In genomic region chr5:122576683-122577329, GRCm38 (mm10) we compare ENCODE assay signal across 22 mouse cellular contexts. TPM values are rescaled to one million over a fixed set of nuclear protein-coding genes. Genes with fewer than 3 reads are reported as not detected.
DNase-seq lines count a peak whose midpoint lies in the region; ATAC-seq and TF ChIP-seq lines count a peak whose summit lies in the region.
"Had no signal": no experiment of that assay in that cellular context is flagged by ENCODE, and none has a peak within 500 bp of the region (broad histone marks: within the 10 kb centered on the region; RNA-seq: fewer than 3 reads in every experiment).

No protein-coding gene starts in this region.

- peaks cover 19% of the 10 kb centered on the region; the same call in 1 of the 2 replicates for H3K9me3 ChIP-seq in heart, embryonic 12.5 days (replicated peaks)
- no peaks in the 10 kb centered on the region for H3K9me3 ChIP-seq in limb, embryonic 14.5 days (ENCODE audit: control insufficient read depth, low read length)
- H3K9me3 ChIP-seq in limb, embryonic 10.5 days (replicated peaks) = no peaks in the 10 kb centered on the region
- peaks cover 3% of the 10 kb centered on the region for H3K9me3 ChIP-seq in embryonic facial prominence, embryonic 13.5 days
- H3K9me3 ChIP-seq in midbrain, embryonic 10.5 days (replicated peaks) = no peaks in the 10 kb centered on the region; the same call in 1 of the 2 replicates

- ATAC-seq in heart, embryonic 12.5 days (ENCODE audit: insufficient number of reproducible peaks, low FRiP score) = no peak
- no peak for ATAC-seq in limb, embryonic 14.5 days (ENCODE audit: low FRiP score, low read depth)
- ATAC-seq in embryonic facial prominence, embryonic 13.5 days (ENCODE audit: insufficient number of reproducible peaks, insufficient read depth, low FRiP score, low TSS enrichment, low read depth) = no peak
- ATAC-seq: forebrain, postnatal 0 days had no signal

- DNase-seq in heart, adult 9 months (ENCODE audit: low spot score in 2 of 2) = no peak
- DNase-seq in limb, embryonic 14.5 days (ENCODE audit: low spot score) = peak; percentile 16
- no peak for DNase-seq in limb, embryonic 10.5 days (ENCODE audit: low spot score)
- no peak for DNase-seq in layer of hippocampus, postnatal 14 days (ENCODE audit: low spot score in 2 of 2)
- no peak for DNase-seq in frontal cortex, adult 2 months (ENCODE audit: extremely low spot score in 1 of 2, low spot score in 1 of 2)
- no peak for DNase-seq in midbrain, embryonic 10.5 days (ENCODE audit: low spot score)
- DNase-seq: adrenal gland, adult 2 months; B cell, adult 2 months; cerebellum, adult 11 months; cerebellum, postnatal 10 days; forebrain, postnatal 0 days; kidney, postnatal 25 days; left cerebral cortex, postnatal 4 days; lung, adult 18-20 months; lung, postnatal 36 days; right cerebral cortex, postnatal 4 days had no signal

- H3K4me1 ChIP-seq in heart, embryonic 12.5 days (replicated peaks) = peaks cover 15% of the 10 kb centered on the region
- no peaks in the 10 kb centered on the region for H3K4me1 ChIP-seq in limb, embryonic 14.5 days (ENCODE audit: control insufficient read depth, insufficient read depth, low read length)
- no peaks in the 10 kb centered on the region for H3K4me1 ChIP-seq in limb, embryonic 10.5 days
- H3K4me1 ChIP-seq in embryonic facial prominence, embryonic 13.5 days = peaks cover 7% of the 10 kb centered on the region
- no peaks in the 10 kb centered on the region for H3K4me1 ChIP-seq in midbrain, embryonic 10.5 days

- H3K27ac ChIP-seq in heart, embryonic 12.5 days (ENCODE audit: poor library complexity, severe bottlenecking) = peak overlapping the region; percentile 62
- no peak overlapping the region for H3K27ac ChIP-seq in limb, embryonic 14.5 days (replicated peaks; ENCODE audit: low read depth, low read length)
- H3K27ac ChIP-seq in limb, embryonic 10.5 days = no peak overlapping the region
- H3K27ac ChIP-seq in embryonic facial prominence, embryonic 13.5 days = peak overlapping the region; percentile 58
- no peak overlapping the region for H3K27ac ChIP-seq in midbrain, embryonic 10.5 days (replicated peaks)
- H3K27ac ChIP-seq: left cerebral cortex, adult 2 months; stomach, postnatal 0 days had no signal

- peaks cover 35% of the 10 kb centered on the region for H3K36me3 ChIP-seq in heart, embryonic 12.5 days
- peaks cover 34% of the 10 kb centered on the region for H3K36me3 ChIP-seq in limb, embryonic 14.5 days (ENCODE audit: control insufficient read depth, insufficient read depth, low read length)
- peaks cover 72% of the 10 kb centered on the region for H3K36me3 ChIP-seq in limb, embryonic 10.5 days
- H3K36me3 ChIP-seq in embryonic facial prominence, embryonic 13.5 days = peaks cover 28% of the 10 kb centered on the region
- H3K36me3 ChIP-seq in midbrain, embryonic 10.5 days = peaks cover 66% of the 10 kb centered on the region

- no peak overlapping the region for H3K4me2 ChIP-seq in heart, embryonic 12.5 days
- H3K4me2 ChIP-seq in limb, embryonic 14.5 days (replicated peaks; ENCODE audit: low read depth, low read length, severe bottlenecking) = no peak overlapping the region
- H3K4me2 ChIP-seq in embryonic facial prominence, embryonic 13.5 days = no peak overlapping the region
- H3K4me2 ChIP-seq: liver, embryonic 11.5 days; midbrain, embryonic 11.5 days had no signal

- H3K4me3 ChIP-seq in heart, embryonic 12.5 days = no peak overlapping the region
- no peak overlapping the region for H3K4me3 ChIP-seq in limb, embryonic 14.5 days (replicated peaks; ENCODE audit: low read length)
- H3K4me3 ChIP-seq in limb, embryonic 10.5 days = no peak overlapping the region
- no peak overlapping the region for H3K4me3 ChIP-seq in embryonic facial prominence, embryonic 13.5 days
- no peak overlapping the region for H3K4me3 ChIP-seq in midbrain, embryonic 10.5 days
- H3K4me3 ChIP-seq: left cerebral cortex, adult 2 months had no signal

- H3K9ac ChIP-seq in heart, embryonic 12.5 days = no peak overlapping the region
- no peak overlapping the region for H3K9ac ChIP-seq in limb, embryonic 14.5 days (ENCODE audit: low read depth, low read length, severe bottlenecking)
- no peak overlapping the region for H3K9ac ChIP-seq in embryonic facial prominence, embryonic 13.5 days
- H3K9ac ChIP-seq: forebrain, postnatal 0 days had no signal

- 51% methylated on average over 7 of the region's 7 CpGs for WGBS in heart, embryonic 12.5 days
- WGBS in limb, embryonic 14.5 days = 61% methylated on average over 7 of the region's 7 CpGs
- 83% methylated on average over 7 of the region's 7 CpGs for WGBS in limb, embryonic 10.5 days
- 41% methylated on average over 7 of the region's 7 CpGs for WGBS in embryonic facial prominence, embryonic 13.5 days
- WGBS in midbrain, embryonic 10.5 days = 84% methylated on average over 7 of the region's 7 CpGs

- no peaks in the 10 kb centered on the region for H3K27me3 ChIP-seq in heart, embryonic 12.5 days (replicated peaks)
- no peaks in the 10 kb centered on the region for H3K27me3 ChIP-seq in limb, embryonic 14.5 days (ENCODE audit: control insufficient read depth, insufficient read depth, low read length)
- H3K27me3 ChIP-seq in limb, embryonic 10.5 days (ENCODE audit: low read depth, poor library complexity, severe bottlenecking) = no peaks in the 10 kb centered on the region
- H3K27me3 ChIP-seq in embryonic facial prominence, embryonic 13.5 days = no peaks in the 10 kb centered on the region
- H3K27me3 ChIP-seq in midbrain, embryonic 10.5 days (ENCODE audit: low read depth, poor library complexity, severe bottlenecking) = no peaks in the 10 kb centered on the region

- TF ChIP-seq POLR2A in limb, embryonic 14.5 days (IDR thresholded peaks at IDR 0.05; ENCODE audit: borderline replicate concordance, extremely low read depth, insufficient read depth, insufficient read length) = no peak

RNA-seq across cellular contexts. Expression of gene Ift81, which starts 37.5 kb away (rescaled TPM):
- polyA plus RNA-seq in heart, embryonic 12.5 days (2016; fragmentation: Nextera tagmentation; extraction: Ambion mirVana) = 25.2 and 30.0 TPM in 2 replicates
- 14.9 and 17.2 TPM in 2 replicates for polyA plus RNA-seq in limb, embryonic 14.5 days (2012; rRNA removed)
- polyA plus RNA-seq in limb, embryonic 14.5 days (2014; fragmentation: Nextera tagmentation; extraction: Ambion mirVana) = 32.7 and 41.0 TPM in 2 replicates
- 35.3 and 42.2 TPM in 2 replicates for polyA plus RNA-seq in limb, embryonic 10.5 days (2016; fragmentation: Nextera tagmentation; extraction: Ambion mirVana)
- polyA plus RNA-seq in embryonic facial prominence, embryonic 13.5 days (2015; fragmentation: Nextera tagmentation; extraction: Ambion mirVana) = 48.2 and 49.9 TPM in 2 replicates
- 10 to 100 TPM; 31.0 to 31.1 TPM for total RNA-seq in layer of hippocampus, postnatal 14 days (2021)
- polyA plus RNA-seq in frontal cortex, adult 2 months (2012; rRNA removed) = 24.0 and 29.0 TPM in 2 replicates
- polyA plus RNA-seq in midbrain, embryonic 10.5 days (2016; fragmentation: Nextera tagmentation; extraction: Ambion mirVana) = 51.4 and 54.1 TPM in 2 replicates

Comparison
In these comparisons a context has a peak if more than half of its experiments do, and no peak if none do; other contexts are left out.
1. H3K27ac ChIP-seq: peak in heart, embryonic 12.5 days (single experiment) and embryonic facial prominence, embryonic 13.5 days (single experiment); none in limb, embryonic 14.5 days (single experiment), limb, embryonic 10.5 days (single experiment) and midbrain, embryonic 10.5 days (single experiment).